Mouse (Mus musculus) forebrain, embryonic 12.5 days (tissue): ENCODE data around the gene Dmtf1. TPM values are rescaled to one million over a fixed set of nuclear protein-coding genes. Genes with fewer than 3 reads are reported as not detected.

Experiments used
- ATAC-seq: fragments of 200-750 bp; cut with Nextera tagmentation; 2 replicates; pipeline ENCODE4 v1.8.0; 2017; ENCODE audit warnings: moderate TSS enrichment; ENCODE audit not compliant: low FRiP score
- H3K27ac ChIP-seq: fragments of 300-500 bp; sonication (generic); 2 replicates; pipeline ENCODE4 v1.5.1; 2016; ENCODE audit warnings: mild to moderate bottlenecking
- H3K27me3 ChIP-seq: fragments of 300-500 bp; sonication (generic); 2 replicates; pipeline ENCODE4 v1.6.1; 2016; ENCODE audit warnings: mild to moderate bottlenecking
- H3K36me3 ChIP-seq: fragments of 300-500 bp; sonication (generic); replicated peaks from 2 replicates; pipeline ENCODE4 v1.6.1; 2016; ENCODE audit warnings: mild to moderate bottlenecking
- H3K4me1 ChIP-seq: fragments of 300-500 bp; sonication (generic); 2 replicates; pipeline ENCODE4 v1.6.1; 2016
- H3K4me2 ChIP-seq: fragments of 300-500 bp; sonication (generic); 2 replicates; pipeline ENCODE4 v1.6.1; 2016; ENCODE audit warnings: mild to moderate bottlenecking, moderate library complexity
- H3K4me3 ChIP-seq: fragments of 300-500 bp; sonication (generic); replicated peaks from 2 replicates; pipeline ENCODE4 v1.5.1; 2016; ENCODE audit warnings: mild to moderate bottlenecking
- H3K9ac ChIP-seq: fragments of 300-500 bp; sonication (generic); 2 replicates; pipeline ENCODE4 v1.6.1; 2016; ENCODE audit warnings: mild to moderate bottlenecking
- H3K9me3 ChIP-seq: fragments of 300-500 bp; sonication (generic); 2 replicates; pipeline ENCODE4 v1.6.1; 2016
- WGBS: fragments of 180-500 bp; shearing (Covaris S2); methylation state at CpG from one replicate; pipeline ENCODE4 v1.1.7; 2016; 5-methylcytosine and 5-hydroxymethylcytosine counted together
- polyA plus RNA-seq: library from polyadenylated mRNA; unstranded; fragments of >200 nt; fragmentation: Nextera tagmentation; extraction: Ambion mirVana; gene quantifications from 2 replicates; pipeline ENCODE4 v1.2.1, GENCODE M21; 2016

Dmtf1 gene
- polyA plus RNA-seq, 1 experiment from 2014 or later, result 75.3 TPM

GRCm38 (mm10) chr5:9142376-9142775 lies 19.2 kb downstream of the Dmtf1 start:
- no peaks in the 10 kb centered on the region for H3K9me3 ChIP-seq
- H3K36me3 ChIP-seq, result peaks cover 42% of the 10 kb centered on the region
- H3K27ac ChIP-seq, result no peak overlapping the region
- no peaks in the 10 kb centered on the region for H3K27me3 ChIP-seq
- H3K9ac ChIP-seq, result no peak overlapping the region
- H3K4me1 ChIP-seq, result no peaks in the 10 kb centered on the region
- no peak for ATAC-seq
- H3K4me3 ChIP-seq, result no peak overlapping the region
- no peak overlapping the region for H3K4me2 ChIP-seq
- WGBS, result 87% methylated on average over 6 of the region's 6 CpGs

- no peak overlapping the region for H3K27ac ChIP-seq
- WGBS, result 86% methylated on average over 8 of the region's 8 CpGs
- no peaks in the 10 kb centered on the region for H3K4me1 ChIP-seq
- no peak overlapping the region for H3K4me2 ChIP-seq
- no peak overlapping the region for H3K9ac ChIP-seq
- no peaks in the 10 kb centered on the region for H3K27me3 ChIP-seq
- H3K36me3 ChIP-seq, result peaks cover 47% of the 10 kb centered on the region
- no peaks in the 10 kb centered on the region for H3K9me3 ChIP-seq
- ATAC-seq, result no peak
- no peak overlapping the region for H3K4me3 ChIP-seq
Measured at GRCm38 (mm10) chr5:9140724-9141123, 20.9 kb downstream of the Dmtf1 start.

- 91% methylated on average over 3 of the region's 3 CpGs for WGBS
- Histone ChIP-seq H3K36me3 (peaks cover 54% of the 10 kb centered on the region), H3K27ac (no peak overlapping the region), H3K9me3 (no peaks in the 10 kb centered on the region), H3K27me3 (no peaks in the 10 kb centered on the region), H3K4me2 (no peak overlapping the region), H3K9ac (no peak overlapping the region), H3K4me3 (no peak overlapping the region), H3K4me1 (no peaks in the 10 kb centered on the region)
- no peak for ATAC-seq
Measured at GRCm38 (mm10) chr5:9135588-9135987, 26.0 kb downstream of the Dmtf1 start.

- Histone ChIP-seq H3K9me3 (no peaks in the 10 kb centered on the region), H3K27me3 (no peaks in the 10 kb centered on the region), H3K4me1 (no peaks in the 10 kb centered on the region), H3K4me3 (no peak overlapping the region), H3K36me3 (peaks cover 61% of the 10 kb centered on the region), H3K9ac (no peak overlapping the region), H3K4me2 (no peak overlapping the region), H3K27ac (no peak overlapping the region)
- no peak for ATAC-seq
- 84% methylated on average over 7 of the region's 7 CpGs for WGBS
Measured at GRCm38 (mm10) chr5:9131786-9132185, 29.8 kb downstream of the Dmtf1 start.

GRCm38 (mm10) chr5:9128566-9128965 lies 33.0 kb downstream of the Dmtf1 start:
- 95% methylated on average over 12 of the region's 12 CpGs for WGBS
- H3K4me3 ChIP-seq, result no peak overlapping the region
- H3K4me2 ChIP-seq, result no peak overlapping the region
- no peak overlapping the region for H3K9ac ChIP-seq
- H3K36me3 ChIP-seq, result peaks cover 59% of the 10 kb centered on the region
- H3K27me3 ChIP-seq, result no peaks in the 10 kb centered on the region
- no peaks in the 10 kb centered on the region for H3K9me3 ChIP-seq
- no peak overlapping the region for H3K27ac ChIP-seq
- no peak for ATAC-seq
- no peaks in the 10 kb centered on the region for H3K4me1 ChIP-seq

GRCm38 (mm10) chr5:9124134-9124533 lies 37.4 kb downstream of the Dmtf1 start:
- H3K4me3 ChIP-seq, result no peak overlapping the region
- no peak overlapping the region for H3K4me2 ChIP-seq
- H3K4me1 ChIP-seq, result no peaks in the 10 kb centered on the region
- 88% methylated on average over 2 of the region's 2 CpGs for WGBS
- no peak overlapping the region for H3K9ac ChIP-seq
- H3K9me3 ChIP-seq, result no peaks in the 10 kb centered on the region
- H3K27ac ChIP-seq, result no peak overlapping the region
- no peak for ATAC-seq
- no peaks in the 10 kb centered on the region for H3K27me3 ChIP-seq
- H3K36me3 ChIP-seq, result peaks cover 76% of the 10 kb centered on the region

GRCm38 (mm10) chr5:9114162-9114561 lies 47.4 kb downstream of the Dmtf1 start:
- no peak overlapping the region for H3K9ac ChIP-seq
- H3K9me3 ChIP-seq, result no peaks in the 10 kb centered on the region
- no peak overlapping the region for H3K4me2 ChIP-seq
- no peak overlapping the region for H3K4me3 ChIP-seq
- 55% methylated on average over 6 of the region's 6 CpGs for WGBS
- no peaks in the 10 kb centered on the region for H3K27me3 ChIP-seq
- peaks cover 4% of the 10 kb centered on the region; the same call in 1 of the 2 replicates for H3K4me1 ChIP-seq
- peak; percentile 34; the same call in 1 of the 2 replicates for ATAC-seq
- H3K36me3 ChIP-seq, result peaks cover 14% of the 10 kb centered on the region
- H3K27ac ChIP-seq, result peak overlapping the region; percentile 63

GRCm38 (mm10) chr5:9111759-9112158 lies 49.8 kb downstream of the Dmtf1 start:
- WGBS, result 20% methylated on average over 5 of the region's 5 CpGs

GRCm38 (mm10) chr5:9111285-9111684 lies 50.3 kb downstream of the Dmtf1 start:
- Histone ChIP-seq H3K9ac (no peak overlapping the region), H3K4me3 (no peak overlapping the region), H3K9me3 (no peaks in the 10 kb centered on the region), H3K27me3 (no peaks in the 10 kb centered on the region), H3K4me1 (peaks cover 4% of the 10 kb centered on the region; the same call in 1 of the 2 replicates), H3K36me3 (no peaks in the 10 kb centered on the region), H3K4me2 (no peak overlapping the region), H3K27ac (no peak overlapping the region)
- WGBS, result 60% methylated on average over 2 of the region's 2 CpGs
- ATAC-seq, result no peak

More at GRCm38 (mm10) chr5:9111759-9112158, 49.8 kb downstream of the Dmtf1 start:
- Histone ChIP-seq H3K9me3 (no peaks in the 10 kb centered on the region), H3K27me3 (no peaks in the 10 kb centered on the region), H3K4me2 (no peak overlapping the region), H3K4me1 (peaks cover 4% of the 10 kb centered on the region; the same call in 1 of the 2 replicates), H3K27ac (no peak overlapping the region), H3K9ac (no peak overlapping the region), H3K4me3 (no peak overlapping the region), H3K36me3 (no peaks in the 10 kb centered on the region)
- ATAC-seq, result peak; percentile 75; the same call in 1 of the 2 replicates

- Histone ChIP-seq H3K4me3 (no peak overlapping the region), H3K27ac (no peak overlapping the region), H3K4me1 (peaks cover 4% of the 10 kb centered on the region; the same call in 1 of the 2 replicates), H3K9me3 (no peaks in the 10 kb centered on the region), H3K27me3 (no peaks in the 10 kb centered on the region), H3K9ac (no peak overlapping the region), H3K4me2 (no peak overlapping the region), H3K36me3 (no peaks in the 10 kb centered on the region)
- no peak for ATAC-seq
Measured at GRCm38 (mm10) chr5:9109582-9109981, 52.0 kb downstream of the Dmtf1 start.

GRCm38 (mm10) chr5:9108490-9108889 lies 53.1 kb downstream of the Dmtf1 start:
- WGBS, result 84% methylated on average over 5 of the region's 5 CpGs
- H3K4me2 ChIP-seq, result no peak overlapping the region
- no peaks in the 10 kb centered on the region for H3K27me3 ChIP-seq
- H3K4me3 ChIP-seq, result no peak overlapping the region
- H3K9me3 ChIP-seq, result no peaks in the 10 kb centered on the region
- H3K9ac ChIP-seq, result no peak overlapping the region
- no peak overlapping the region for H3K27ac ChIP-seq
- ATAC-seq, result no peak
- H3K36me3 ChIP-seq, result no peaks in the 10 kb centered on the region
- no peaks in the 10 kb centered on the region; the same call in 1 of the 2 replicates for H3K4me1 ChIP-seq

GRCm38 (mm10) chr5:9107296-9108089 lies 54.1 kb downstream of the Dmtf1 start:
- Histone ChIP-seq H3K9ac (no peak overlapping the region), H3K4me1 (no peaks in the 10 kb centered on the region; the same call in 1 of the 2 replicates), H3K9me3 (no peaks in the 10 kb centered on the region), H3K27ac (no peak overlapping the region), H3K4me2 (no peak overlapping the region), H3K27me3 (no peaks in the 10 kb centered on the region), H3K4me3 (no peak overlapping the region), H3K36me3 (no peaks in the 10 kb centered on the region)
- no peak for ATAC-seq
- WGBS, result 87% methylated on average over 8 of the region's 8 CpGs

GRCm38 (mm10) chr5:9106806-9107205 lies 54.8 kb downstream of the Dmtf1 start:
- H3K9ac ChIP-seq, result no peak overlapping the region
- no peak overlapping the region for H3K4me2 ChIP-seq
- peaks cover 2% of the 10 kb centered on the region for H3K4me1 ChIP-seq
- no peak overlapping the region for H3K4me3 ChIP-seq
- 87% methylated on average over 6 of the region's 6 CpGs for WGBS
- no peaks in the 10 kb centered on the region for H3K36me3 ChIP-seq
- no peak for ATAC-seq
- H3K27ac ChIP-seq, result no peak overlapping the region
- peaks cover 5% of the 10 kb centered on the region for H3K27me3 ChIP-seq
- no peaks in the 10 kb centered on the region for H3K9me3 ChIP-seq
